11 mouse cellular contexts compared by ENCODE assay signal in genomic region chr7:44859896-44860295, GRCm38 (mm10). TPM values are rescaled to one million over a fixed set of nuclear protein-coding genes. Genes with fewer than 3 reads are reported as not detected.
DNase-seq lines count a peak whose midpoint lies in the region; ATAC-seq and TF ChIP-seq lines count a peak whose summit lies in the region.
"Had no signal": no experiment of that assay in that cellular context is flagged by ENCODE, and none has a peak within 500 bp of the region (broad histone marks: within the 10 kb centered on the region; RNA-seq: fewer than 3 reads in every experiment).

No protein-coding gene starts in this region.

- H3K36me3 ChIP-seq in hindbrain, embryonic 12.5 days: peaks cover 43% of the 10 kb centered on the region
- peaks cover 40% of the 10 kb centered on the region for H3K36me3 ChIP-seq in hindbrain, embryonic 14.5 days (replicated peaks; ENCODE audit: control insufficient read depth, insufficient read depth)
- H3K36me3 ChIP-seq in liver, embryonic 15.5 days (replicated peaks): peaks cover 44% of the 10 kb centered on the region

- peaks cover 34% of the 10 kb centered on the region for H3K4me1 ChIP-seq in hindbrain, embryonic 12.5 days
- H3K4me1 ChIP-seq in hindbrain, embryonic 14.5 days (replicated peaks; ENCODE audit: control insufficient read depth, insufficient read depth, low read length): peaks cover 21% of the 10 kb centered on the region
- peaks cover 60% of the 10 kb centered on the region for H3K4me1 ChIP-seq in liver, embryonic 15.5 days (replicated peaks)

- intact Hi-C loops in gastrocnemius, adult 2 months (cut with DNase I): no loop called here

- ATAC-seq in hindbrain, embryonic 12.5 days (ENCODE audit: low FRiP score): no peak
- no peak for ATAC-seq in hindbrain, embryonic 14.5 days (ENCODE audit: low FRiP score)
- ATAC-seq in liver, embryonic 15.5 days (ENCODE audit: insufficient read depth): no peak

- DNase-seq in gastrocnemius, adult 2 months: peak; percentile 41
- DNase-seq in gastrocnemius, postnatal 10 days: no peak
- no peak for DNase-seq in hindbrain, embryonic 14.5 days (ENCODE audit: low spot score)
- DNase-seq in liver: no peak
- DNase-seq in right cerebral cortex, postnatal 36 days (ENCODE audit: low spot score in 2 of 2): no peak
- DNase-seq: cerebellum, adult 9-10 months; kidney, adult 11 months had no signal

- H3K4me2 ChIP-seq in hindbrain, embryonic 12.5 days (replicated peaks): no peak overlapping the region
- H3K4me2 ChIP-seq in hindbrain, embryonic 14.5 days (replicated peaks): no peak overlapping the region
- peak overlapping the region; percentile 5; the same call in 1 of the 2 replicates for H3K4me2 ChIP-seq in liver, embryonic 15.5 days
- H3K4me2 ChIP-seq: heart, embryonic 15.5 days had no signal

- no peak overlapping the region for H3K4me3 ChIP-seq in gastrocnemius, adult 2 months
- 0 out of 2 replicates have a peak overlapping the region, but pooled peaks have one; percentile 2 for H3K4me3 ChIP-seq in hindbrain, embryonic 12.5 days
- no peak overlapping the region for H3K4me3 ChIP-seq in hindbrain, embryonic 14.5 days (replicated peaks; ENCODE audit: low read length)
- H3K4me3 ChIP-seq in liver, embryonic 15.5 days (replicated peaks): no peak overlapping the region
- H3K4me3 ChIP-seq: forebrain, embryonic 15.5 days; heart, embryonic 15.5 days had no signal

- 92% methylated on average over 11 of the region's 11 CpGs for WGBS in hindbrain, embryonic 12.5 days
- WGBS in hindbrain, embryonic 14.5 days: 93% methylated on average over 11 of the region's 11 CpGs
- WGBS in liver, embryonic 15.5 days (ENCODE audit: insufficient replicate concordance): 81% methylated on average over 11 of the region's 11 CpGs

- no peak for TF ChIP-seq CTCF in gastrocnemius, adult 2 months (IDR thresholded peaks at IDR 0.05)

- no peak overlapping the region for H3K27ac ChIP-seq in gastrocnemius, adult 2 months
- H3K27ac ChIP-seq in hindbrain, embryonic 12.5 days: no peak overlapping the region
- no peak overlapping the region for H3K27ac ChIP-seq in hindbrain, embryonic 14.5 days
- H3K27ac ChIP-seq in liver, embryonic 15.5 days (replicated peaks): peak overlapping the region; percentile 20; the same call in 1 of the 2 replicates
- H3K27ac ChIP-seq: heart, embryonic 15.5 days had no signal

- no peaks in the 10 kb centered on the region for H3K27me3 ChIP-seq in hindbrain, embryonic 12.5 days
- H3K27me3 ChIP-seq in hindbrain, embryonic 14.5 days (ENCODE audit: control insufficient read depth, insufficient read depth, low read length): no peaks in the 10 kb centered on the region
- no peaks in the 10 kb centered on the region for H3K27me3 ChIP-seq in liver, embryonic 15.5 days
- H3K27me3 ChIP-seq: forebrain, embryonic 15.5 days; heart, embryonic 15.5 days had no signal

- H3K9me3 ChIP-seq in hindbrain, embryonic 12.5 days (replicated peaks): no peaks in the 10 kb centered on the region
- no peaks in the 10 kb centered on the region for H3K9me3 ChIP-seq in hindbrain, embryonic 14.5 days (ENCODE audit: control insufficient read depth, low read length)
- H3K9me3 ChIP-seq in liver, embryonic 15.5 days (replicated peaks): no peaks in the 10 kb centered on the region
- H3K9me3 ChIP-seq: forebrain, embryonic 15.5 days; heart, embryonic 15.5 days had no signal

- H3K9ac ChIP-seq in hindbrain, embryonic 12.5 days: no peak overlapping the region
- no peak overlapping the region for H3K9ac ChIP-seq in hindbrain, embryonic 14.5 days
- no peak overlapping the region for H3K9ac ChIP-seq in liver, embryonic 15.5 days
- H3K9ac ChIP-seq: heart, embryonic 15.5 days had no signal

RNA-seq across cellular contexts. Expression of gene Pnkp, which starts 3.0 kb away (rescaled TPM):
- total RNA-seq in gastrocnemius, adult 2 months (2021): 10 to 100 TPM; 19.4 to 21.2 TPM
- 10 to 100 TPM; 14.4 to 16.5 TPM for total RNA-seq in gastrocnemius, postnatal 10 days (2021)
- 34.7 and 35.1 TPM in 2 replicates for polyA plus RNA-seq in hindbrain, embryonic 12.5 days (2016; fragmentation: Nextera tagmentation; extraction: Ambion mirVana)
- 23.4 and 26.5 TPM in 2 replicates for polyA plus RNA-seq in hindbrain, embryonic 14.5 days (2014; fragmentation: Nextera tagmentation; extraction: Ambion mirVana)
- polyA plus RNA-seq in liver, embryonic 15.5 days (2015; fragmentation: Nextera tagmentation; extraction: Ambion mirVana): 23.8 and 28.9 TPM in 2 replicates

RNA-seq across cellular contexts. Expression of gene Ptov1, which starts 9.7 kb away (rescaled TPM):
- total RNA-seq in gastrocnemius, adult 2 months (2021): 100 to 1,000 TPM; 126 to 137 TPM
- 100 to 1,000 TPM; 210 to 216 TPM for total RNA-seq in gastrocnemius, postnatal 10 days (2021)
- 606 and 662 TPM in 2 replicates for polyA plus RNA-seq in hindbrain, embryonic 12.5 days (2016; fragmentation: Nextera tagmentation; extraction: Ambion mirVana)
- polyA plus RNA-seq in hindbrain, embryonic 14.5 days (2014; fragmentation: Nextera tagmentation; extraction: Ambion mirVana): 430 and 454 TPM in 2 replicates
- polyA plus RNA-seq in liver, embryonic 15.5 days (2015; fragmentation: Nextera tagmentation; extraction: Ambion mirVana): 54.1 and 59.1 TPM in 2 replicates

RNA-seq across cellular contexts. Expression of gene Tbc1d17, which starts 11.0 kb away (rescaled TPM):
- total RNA-seq in gastrocnemius, adult 2 months (2021): 10 to 100 TPM; 40.8 to 56.4 TPM
- total RNA-seq in gastrocnemius, postnatal 10 days (2021): 10 to 100 TPM; 41.7 to 49.0 TPM
- 103 and 110 TPM in 2 replicates for polyA plus RNA-seq in hindbrain, embryonic 12.5 days (2016; fragmentation: Nextera tagmentation; extraction: Ambion mirVana)
- 98.5 and 104 TPM in 2 replicates for polyA plus RNA-seq in hindbrain, embryonic 14.5 days (2014; fragmentation: Nextera tagmentation; extraction: Ambion mirVana)
- polyA plus RNA-seq in liver, embryonic 15.5 days (2015; fragmentation: Nextera tagmentation; extraction: Ambion mirVana): 26.1 and 29.4 TPM in 2 replicates

RNA-seq across cellular contexts. Expression of gene Akt1s1, which starts 11.1 kb away (rescaled TPM):
- total RNA-seq in gastrocnemius, adult 2 months (2021): 100 to 1,000 TPM; 128 to 137 TPM
- 10 to 100 TPM; 84.2 to 86.4 TPM for total RNA-seq in gastrocnemius, postnatal 10 days (2021)
- polyA plus RNA-seq in hindbrain, embryonic 12.5 days (2016; fragmentation: Nextera tagmentation; extraction: Ambion mirVana): 99.3 and 101 TPM in 2 replicates
- 57.6 and 59.1 TPM in 2 replicates for polyA plus RNA-seq in hindbrain, embryonic 14.5 days (2014; fragmentation: Nextera tagmentation; extraction: Ambion mirVana)
- 27.7 and 32.3 TPM in 2 replicates for polyA plus RNA-seq in liver, embryonic 15.5 days (2015; fragmentation: Nextera tagmentation; extraction: Ambion mirVana)

RNA-seq across cellular contexts. Expression of gene Med25, which starts 32.6 kb away (rescaled TPM):
- 10 to 100 TPM; 53.1 to 68.5 TPM for total RNA-seq in gastrocnemius, adult 2 months (2021)
- 10 to 100 TPM; 44.7 to 53.5 TPM for total RNA-seq in gastrocnemius, postnatal 10 days (2021)
- polyA plus RNA-seq in hindbrain, embryonic 12.5 days (2016; fragmentation: Nextera tagmentation; extraction: Ambion mirVana): 153 and 155 TPM in 2 replicates
- 87.5 and 90.6 TPM in 2 replicates for polyA plus RNA-seq in hindbrain, embryonic 14.5 days (2014; fragmentation: Nextera tagmentation; extraction: Ambion mirVana)
- 46.8 and 56.2 TPM in 2 replicates for polyA plus RNA-seq in liver, embryonic 15.5 days (2015; fragmentation: Nextera tagmentation; extraction: Ambion mirVana)
